Mouse (Mus musculus): ENCODE results near the gene Tspan33.
A peak's percentile ranks its signal among the peaks of the same experiment; 100 is the strongest.

The Tspan33 gene

GRCm38 (mm10) chr6:29699085-29699745, 5.2 kb downstream of the Tspan33 start:
- DNase-seq: no peak

DNA sequence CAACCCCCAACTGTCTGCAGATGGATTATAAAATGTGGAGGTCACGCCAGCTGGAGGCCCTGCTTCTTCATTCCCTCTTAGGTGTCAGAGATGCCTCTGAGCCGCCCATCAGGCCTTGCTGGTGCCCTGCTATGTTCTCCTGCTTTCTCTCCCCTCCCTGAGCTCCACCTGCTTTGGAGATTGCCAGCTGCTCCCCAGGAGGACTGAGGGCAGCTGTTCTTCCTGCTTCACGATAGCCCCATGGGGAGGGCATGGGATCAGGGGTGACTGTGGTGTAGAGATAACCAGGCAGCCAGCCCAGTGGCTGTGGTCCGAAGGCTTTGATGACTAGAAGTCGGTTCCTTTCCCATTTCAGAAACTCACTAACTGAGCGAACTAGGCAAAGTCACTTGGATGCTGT, 7.0 kb downstream of the Tspan33 start:
- no peak for DNase-seq

DNA sequence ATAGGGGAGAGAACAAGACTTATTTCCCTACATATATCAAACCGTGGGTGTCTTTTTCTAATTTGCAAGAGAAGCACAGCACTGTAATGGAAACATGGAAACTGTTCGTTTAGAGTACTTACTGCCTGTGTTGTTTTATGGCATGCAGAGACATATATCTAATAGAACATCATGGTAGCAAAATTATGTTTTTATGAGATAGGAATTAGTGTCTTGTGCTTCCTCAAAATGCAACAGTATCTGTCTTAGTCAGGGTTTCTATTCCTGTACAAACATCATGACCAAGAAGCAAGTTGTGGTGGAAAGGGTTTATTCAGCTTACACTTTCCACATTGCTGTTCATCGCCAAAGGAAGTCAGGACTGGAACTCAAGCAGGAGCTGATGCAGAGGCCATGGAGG, 8.1 kb downstream of the Tspan33 start:
- no peak for DNase-seq

DNA sequence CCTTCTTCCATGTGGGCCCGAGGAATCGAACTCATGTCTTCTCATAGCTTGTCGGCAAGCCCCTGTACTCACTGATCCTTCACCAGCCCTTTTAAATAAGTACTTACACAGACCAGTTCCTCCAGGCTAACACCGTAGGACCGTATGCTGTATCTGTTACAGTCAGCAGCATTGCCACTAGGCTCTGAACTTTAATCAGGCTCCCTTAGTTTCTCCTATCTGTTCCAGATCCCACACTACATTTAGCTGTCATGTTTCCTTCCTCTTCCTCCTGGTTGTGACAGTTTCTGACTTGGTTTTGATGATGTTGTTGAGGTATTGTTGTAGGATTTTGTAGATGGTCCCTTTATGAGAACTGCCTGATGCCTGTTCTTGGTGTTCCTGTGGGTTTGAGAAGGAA, 10.1 kb downstream of the Tspan33 start:
- DNase-seq: no peak

GRCm38 (mm10) chr6:29707902-29708301, 13.9 kb downstream of the Tspan33 start:
- DNase-seq: no peak

- no peak for DNase-seq
These were observed 17.3 kb downstream of the Tspan33 start for GRCm38 (mm10) chr6:29711318-29711717.

DNA sequence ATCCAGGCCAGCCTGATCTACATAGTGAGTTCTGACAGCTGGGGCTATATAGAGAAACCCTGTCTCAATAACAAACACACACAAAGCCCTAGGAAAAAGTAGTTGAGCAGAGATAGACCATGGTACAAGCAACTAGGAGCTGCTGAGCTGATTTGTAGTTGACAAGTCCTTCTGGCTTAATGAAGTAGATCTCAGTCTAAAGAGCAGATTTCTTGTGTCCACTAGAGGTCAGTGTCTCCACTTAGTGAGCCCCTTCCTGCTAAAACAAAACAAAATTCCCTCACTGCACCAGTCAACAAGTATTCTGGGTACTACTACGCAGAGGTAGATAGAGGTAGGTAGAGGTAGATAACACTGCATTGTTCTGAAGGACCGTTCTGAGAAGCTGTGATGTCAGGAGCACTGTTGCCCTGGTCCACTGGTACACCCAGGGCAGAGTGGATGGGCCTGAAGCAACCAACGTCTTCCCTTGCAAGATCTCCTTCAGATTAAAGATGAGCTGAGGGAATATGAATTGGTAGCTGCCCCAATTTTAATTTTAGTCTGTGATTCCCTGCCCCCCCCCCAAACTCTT, 18.1 kb downstream of the Tspan33 start:
- DNase-seq: peak; percentile 51

- peak; percentile 47 for DNase-seq
These were observed 22.8 kb downstream of the Tspan33 start for GRCm38 (mm10) chr6:29716624-29717365.

DNA sequence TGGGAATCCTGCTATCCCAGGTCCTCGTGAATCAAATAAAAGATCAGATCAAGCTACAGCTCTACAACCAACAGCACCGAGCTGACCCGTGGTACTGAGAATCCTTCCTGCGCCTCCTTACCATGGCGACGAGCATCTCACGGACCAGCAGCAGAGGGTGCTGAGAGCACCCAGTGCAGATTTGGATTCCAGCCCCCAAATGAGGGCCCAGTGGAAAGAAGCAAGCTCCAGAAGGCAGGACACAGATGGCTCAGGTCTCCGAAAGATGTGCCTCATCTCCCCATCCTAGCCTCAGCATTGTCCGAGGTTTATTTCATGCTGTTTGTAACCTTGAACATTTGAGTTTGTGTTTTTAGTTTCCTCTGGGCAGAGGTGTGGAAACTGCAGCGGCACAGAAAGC, 23.5 kb downstream of the Tspan33 start:
- DNase-seq: no peak

GRCm38 (mm10) chr6:29717952-29718521, 24.0 kb downstream of the Tspan33 start:
- DNase-seq: no peak

GRCm38 (mm10) chr6:29718894-29719329, 24.9 kb downstream of the Tspan33 start:
- peak; percentile 68 for DNase-seq

DNA sequence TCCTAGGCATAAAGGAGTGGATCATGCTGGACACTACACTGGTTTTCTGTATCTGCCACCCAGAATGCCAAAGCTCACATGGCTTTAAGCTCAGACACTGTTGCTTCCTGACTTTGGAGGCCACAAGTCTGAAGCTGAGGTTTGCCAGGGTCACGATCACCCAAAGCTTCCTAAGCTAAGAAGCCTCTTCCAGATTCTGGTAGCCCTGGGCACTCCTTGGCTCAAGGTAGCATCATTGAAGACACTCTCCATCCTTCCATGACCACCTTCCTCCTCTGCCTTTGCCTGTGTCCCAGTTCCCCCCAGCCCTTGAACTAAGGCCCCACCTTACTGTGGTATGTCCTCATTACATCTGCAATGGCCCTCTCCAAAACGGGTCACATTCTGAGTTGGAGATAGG, 27.9 kb downstream of the Tspan33 start:
- no peak for DNase-seq

GRCm38 (mm10) chr6:29726576-29727200, 32.7 kb downstream of the Tspan33 start:
- DNase-seq: no peak

GRCm38 (mm10) chr6:29728035-29728434, 34.0 kb downstream of the Tspan33 start:
- no peak for DNase-seq

- DNase-seq: no peak
These were observed 35.5 kb downstream of the Tspan33 start for GRCm38 (mm10) chr6:29729491-29729890.

GRCm38 (mm10) chr6:29735336-29735688, 41.3 kb downstream of the Tspan33 start, which contains the start of gene Smo:
TSS of gene Smo (plus strand) at chr6:29735503.
- DNase-seq: peak; percentile 84

GRCm38 (mm10) chr6:29735689-29736451, 41.8 kb downstream of the Tspan33 start:
- peak; percentile 58 for DNase-seq

DNA sequence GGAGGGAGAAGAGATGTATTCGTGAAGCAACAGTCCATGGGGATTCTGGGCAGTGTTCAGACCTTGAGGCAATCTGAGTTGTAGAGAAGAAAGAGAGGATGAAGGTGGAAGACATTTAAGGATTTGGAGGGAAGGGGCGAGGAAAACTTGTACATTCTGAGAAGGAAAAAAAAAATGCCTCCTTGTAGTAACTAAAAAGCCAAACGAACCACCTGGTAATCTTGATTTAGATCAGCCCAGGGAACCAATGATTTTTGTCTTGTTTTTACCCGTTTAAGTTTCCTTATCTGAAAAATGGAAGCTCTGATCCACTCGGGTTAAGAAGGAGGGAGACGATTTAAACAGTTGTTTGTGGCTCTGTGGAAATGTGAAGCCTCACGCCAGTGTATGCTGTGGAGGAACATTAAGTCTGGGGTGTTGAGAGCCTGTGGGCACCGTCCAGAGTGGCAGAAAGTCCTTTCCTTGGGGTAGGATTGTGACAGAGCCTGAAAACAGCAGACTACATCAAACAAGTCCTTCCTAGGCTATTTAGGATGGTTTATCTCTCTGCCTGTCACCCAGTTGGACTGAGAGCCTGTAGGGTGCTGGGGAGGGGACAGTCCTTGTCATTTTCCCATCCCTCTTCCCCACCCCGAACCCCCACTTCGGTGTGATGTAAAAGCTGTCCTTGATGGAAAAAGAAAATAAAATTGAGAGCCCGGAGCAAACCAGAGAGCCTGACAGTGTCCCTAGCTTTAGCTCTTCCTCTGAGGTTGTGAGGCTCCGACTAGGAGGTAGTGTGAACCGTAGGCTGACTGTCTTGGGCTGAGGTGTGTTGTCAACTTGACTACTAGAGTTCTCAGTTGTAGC, 42.8 kb downstream of the Tspan33 start:
- no peak for DNase-seq

DNA sequence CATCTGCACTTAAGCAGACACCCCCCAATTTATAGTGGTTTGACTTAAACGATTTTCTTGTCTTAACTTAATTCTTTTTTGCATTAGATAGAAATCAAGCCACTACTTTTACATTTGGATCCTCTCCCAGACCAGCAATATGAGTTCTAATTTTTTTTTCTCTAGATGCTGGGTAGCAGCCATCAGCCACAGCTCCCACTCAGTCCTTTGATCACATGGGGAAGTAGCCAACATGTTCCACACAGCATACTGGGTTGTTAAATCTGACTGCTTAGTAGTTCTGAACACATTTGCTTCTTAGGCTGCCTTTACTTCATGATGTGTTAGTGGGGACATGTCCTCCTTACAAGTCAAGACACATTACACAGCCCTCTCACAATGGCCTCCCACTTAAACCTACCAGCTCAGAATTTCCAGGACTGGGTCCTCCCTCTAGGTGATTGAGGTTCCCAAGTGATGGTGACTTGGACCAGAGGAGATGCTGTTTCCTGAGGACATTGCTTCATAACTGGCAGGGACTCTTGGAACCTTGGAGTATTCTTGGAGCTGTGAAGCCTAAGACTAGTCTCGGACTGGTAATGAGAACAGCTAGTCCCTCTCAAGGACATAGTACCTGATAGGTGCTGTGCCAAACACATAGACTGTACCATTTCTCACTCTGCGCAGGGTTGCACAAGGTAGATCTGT, 57.6 kb downstream of the Tspan33 start:
- no peak for DNase-seq

DNA sequence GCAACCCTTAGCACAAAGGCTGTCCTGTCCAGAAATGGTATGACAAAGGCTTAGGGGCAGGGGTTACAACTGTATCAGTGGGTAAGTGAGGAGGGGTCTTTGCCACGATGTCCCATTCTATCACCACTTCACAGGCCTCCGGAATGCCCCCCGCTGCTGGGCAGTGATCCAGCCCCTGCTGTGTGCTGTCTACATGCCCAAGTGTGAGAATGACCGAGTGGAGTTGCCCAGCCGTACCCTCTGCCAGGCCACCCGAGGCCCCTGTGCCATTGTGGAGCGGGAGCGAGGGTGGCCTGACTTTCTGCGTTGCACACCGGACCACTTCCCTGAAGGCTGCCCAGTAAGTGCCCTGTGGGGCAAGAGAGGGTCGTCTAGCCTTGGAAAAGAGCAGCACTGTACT, 59.3 kb downstream of the Tspan33 start:
- no peak for DNase-seq

- DNase-seq: no peak
These were observed 62.0 kb downstream of the Tspan33 start for GRCm38 (mm10) chr6:29756001-29756400.
